Mouse (Mus musculus) lung, postnatal 14 days (tissue): ENCODE data around the gene Sod1.
A peak's percentile ranks its signal among the peaks of the same experiment; 100 is the strongest.

Source experiments
- DNase-seq: peaks from one replicate; pipeline ENCODE4 v3.0.0; 2021

Sod1 gene

GRCm38 (mm10) chr16:90220026-90220891 is at the start of gene Sod1:
Gene Sod1, plus strand, starts transcription at chr16:90220754.
- DNase-seq = peak; percentile 99

- DNase-seq = no peak
Observed at GRCm38 (mm10) chr16:90171416-90171815, 49.1 kb upstream of the Sod1 start.

- no peak for DNase-seq
Observed at GRCm38 (mm10) chr16:90176472-90176871, 44.1 kb upstream of the Sod1 start.

- no peak for DNase-seq
Observed at GRCm38 (mm10) chr16:90177425-90177824, 43.1 kb upstream of the Sod1 start.

DNA sequence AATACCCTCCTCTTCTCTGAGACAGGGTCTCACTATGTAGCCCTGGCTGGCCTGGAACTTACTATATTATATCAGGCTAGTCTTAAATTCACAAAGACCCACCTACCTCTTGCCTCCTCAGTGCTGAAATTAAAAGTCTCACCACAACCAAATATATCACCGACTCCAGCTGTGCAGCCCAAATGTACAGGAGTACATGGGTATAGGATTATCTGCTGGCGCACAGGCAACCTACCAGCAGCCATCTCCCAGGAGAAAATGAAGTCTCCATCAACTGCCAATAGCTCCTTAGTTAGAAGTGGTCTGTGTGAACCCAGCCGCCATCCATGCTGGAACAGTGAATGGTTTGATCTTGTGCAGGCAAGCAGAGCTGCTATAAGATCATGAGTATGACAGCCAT is 42.1 kb upstream of the Sod1 start:
- DNase-seq = no peak

DNA sequence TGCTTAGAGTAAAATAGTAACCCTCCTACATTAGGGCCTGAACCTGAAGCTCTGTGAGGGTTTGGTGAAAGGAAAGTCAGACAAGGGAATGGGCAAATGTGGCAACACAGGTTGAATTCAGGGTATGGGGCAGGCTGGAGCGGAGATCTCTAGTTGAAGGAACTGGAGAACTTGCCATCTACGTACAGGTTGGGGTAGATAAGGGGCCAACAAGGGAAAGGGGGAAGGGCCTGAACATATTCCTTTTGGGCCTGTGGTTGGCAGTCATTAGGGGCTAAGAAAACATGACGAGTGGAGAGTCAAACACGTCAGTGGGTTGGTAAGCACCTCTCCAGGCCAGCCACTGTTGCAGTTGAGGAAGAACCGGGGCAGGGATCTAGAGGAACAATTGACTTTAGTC is 40.7 kb upstream of the Sod1 start:
- no peak for DNase-seq

DNA sequence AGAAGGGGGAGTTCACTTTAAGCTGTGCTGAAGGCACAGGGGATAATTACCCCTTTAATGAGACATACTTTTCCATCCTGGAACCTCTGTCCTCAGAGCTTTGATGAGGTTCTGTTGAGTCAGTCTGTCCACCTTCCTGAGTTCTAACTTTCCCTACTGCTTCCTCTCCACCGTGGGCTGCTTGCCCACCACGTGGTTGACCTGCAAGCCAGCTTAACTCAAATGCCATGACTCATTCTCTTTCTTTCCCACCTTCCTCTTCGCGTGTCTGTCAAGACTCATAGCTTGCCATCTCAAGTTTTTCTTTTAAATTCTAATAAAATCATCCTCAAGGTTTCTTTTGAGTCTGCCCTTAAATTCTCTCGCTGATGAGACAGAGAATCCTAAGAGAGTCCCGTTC is 39.6 kb upstream of the Sod1 start:
- no peak for DNase-seq

- DNase-seq = no peak
Observed at GRCm38 (mm10) chr16:90181673-90182072, 38.9 kb upstream of the Sod1 start.

DNA sequence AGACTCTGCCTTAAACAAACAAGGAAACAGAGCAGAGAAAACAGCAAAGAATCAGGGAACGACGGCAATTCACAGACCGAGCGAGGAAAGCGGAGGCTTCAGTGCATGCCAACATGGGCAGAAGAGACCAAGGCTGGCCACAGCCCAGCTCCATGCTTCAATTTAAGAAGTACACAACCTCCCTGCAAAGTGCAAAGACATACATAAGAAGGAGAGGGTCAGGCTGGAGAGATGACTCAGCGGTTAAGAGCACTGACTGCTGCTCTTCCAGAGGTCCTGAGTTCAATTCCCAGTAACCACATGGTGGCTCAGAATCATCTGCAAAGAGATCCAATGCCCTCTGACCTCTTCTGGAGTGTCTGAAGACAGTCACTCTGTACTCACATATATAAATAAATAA is 36.4 kb upstream of the Sod1 start:
- no peak for DNase-seq

- peak; percentile 88 for DNase-seq
Observed at GRCm38 (mm10) chr16:90185928-90186588, 34.5 kb upstream of the Sod1 start.

- peak; percentile 64 for DNase-seq
Observed at GRCm38 (mm10) chr16:90187453-90187852, 33.1 kb upstream of the Sod1 start.

GRCm38 (mm10) chr16:90191289-90191688 is 29.3 kb upstream of the Sod1 start:
- no peak for DNase-seq

GRCm38 (mm10) chr16:90193719-90194118 is 26.8 kb upstream of the Sod1 start:
- no peak for DNase-seq

GRCm38 (mm10) chr16:90196688-90197240 is 23.8 kb upstream of the Sod1 start:
- DNase-seq = no peak

DNA sequence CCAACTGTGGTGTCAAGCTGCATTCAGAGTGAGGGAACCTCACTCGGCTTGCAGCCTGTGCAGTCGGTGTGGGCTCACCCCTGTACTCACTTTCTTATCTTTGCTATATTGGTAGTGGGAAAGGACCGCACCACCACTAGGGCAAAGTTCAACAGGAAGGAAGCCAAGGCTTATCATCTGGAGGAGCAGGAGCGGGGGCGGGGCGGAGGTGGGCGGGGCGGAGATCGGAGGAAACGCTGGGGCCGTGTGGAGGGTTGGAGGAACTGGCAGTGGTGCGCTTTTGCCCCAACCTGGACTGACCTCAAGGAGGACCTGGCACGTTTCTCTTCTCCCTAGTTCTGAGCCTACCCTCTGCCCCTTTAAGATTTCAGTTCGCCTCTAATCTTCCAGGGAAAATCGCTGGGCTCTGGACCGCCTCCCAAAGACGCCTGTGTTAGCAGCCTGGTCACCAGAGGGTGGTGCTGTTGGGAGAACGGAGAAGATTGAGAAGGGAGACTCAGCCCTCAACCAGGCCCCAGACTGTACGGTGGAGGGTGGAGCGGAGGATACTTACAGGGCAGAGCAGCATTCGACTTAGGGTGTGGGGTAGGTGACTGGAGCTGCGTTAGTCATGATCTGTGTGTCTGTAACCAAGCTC is 23.1 kb upstream of the Sod1 start:
- peak; percentile 82 for DNase-seq

DNA sequence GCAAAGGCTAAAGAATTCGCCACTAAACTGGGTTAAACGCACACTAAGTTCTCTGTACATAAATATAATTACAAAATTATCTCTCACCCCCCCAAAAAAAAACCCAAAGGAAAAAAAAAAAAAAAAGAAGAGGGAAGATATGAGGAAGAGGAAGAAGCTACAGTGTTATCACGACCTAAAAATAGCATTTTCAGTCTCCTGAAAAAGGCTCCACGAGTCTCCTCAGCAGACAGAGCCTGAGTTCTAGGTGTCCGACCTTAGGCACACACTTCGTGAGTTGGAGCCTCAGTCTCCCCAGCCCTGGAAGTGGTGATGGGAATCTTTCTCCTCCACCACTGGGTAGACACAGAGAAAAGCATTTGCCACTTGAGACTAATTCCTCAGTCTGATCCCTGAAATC is 21.9 kb upstream of the Sod1 start:
- no peak for DNase-seq

- DNase-seq = no peak
Observed at GRCm38 (mm10) chr16:90199174-90199573, 21.4 kb upstream of the Sod1 start.

DNA sequence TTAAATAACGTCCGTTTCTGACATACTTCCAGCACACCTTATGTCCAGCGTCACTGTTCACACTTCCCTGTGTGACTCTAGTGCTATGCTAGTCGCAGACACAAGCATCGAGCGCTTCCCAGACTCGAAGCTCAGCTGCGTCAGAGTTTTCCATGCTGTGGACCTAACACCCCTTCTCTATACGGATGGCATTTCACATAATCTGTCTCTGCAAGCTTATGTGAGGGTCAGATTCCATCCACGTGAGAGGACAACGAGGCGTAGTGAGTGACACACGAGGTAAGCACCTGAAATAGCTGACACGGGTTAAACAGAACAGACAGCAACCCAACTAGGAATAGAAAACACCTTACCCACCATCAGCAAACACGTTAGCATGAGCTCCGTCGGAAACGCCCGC is 18.4 kb upstream of the Sod1 start:
- DNase-seq = no peak

- DNase-seq = peak; percentile 61
Observed at GRCm38 (mm10) chr16:90203226-90203962, 17.2 kb upstream of the Sod1 start.

GRCm38 (mm10) chr16:90204868-90205267 is 15.7 kb upstream of the Sod1 start:
- DNase-seq = no peak

DNA sequence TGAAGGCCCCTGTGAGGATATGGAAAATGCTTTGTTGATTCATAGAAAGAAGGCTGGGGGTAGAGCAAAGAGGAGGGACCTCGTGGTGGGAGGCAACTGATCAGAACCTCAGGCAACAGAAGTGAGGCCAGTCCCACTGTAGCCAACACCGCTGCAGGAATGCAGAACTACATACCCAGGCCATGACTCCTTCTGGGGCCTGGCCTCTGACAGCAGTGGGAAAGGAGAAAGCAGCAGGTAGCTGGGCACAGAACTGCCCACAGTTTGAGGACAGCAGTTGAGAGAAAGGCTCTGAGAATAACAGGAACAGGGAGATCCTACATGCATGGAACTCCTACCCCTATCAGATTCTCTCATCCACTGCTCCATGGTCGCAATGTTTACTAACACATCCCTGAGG is 11.6 kb upstream of the Sod1 start:
- no peak for DNase-seq

DNA sequence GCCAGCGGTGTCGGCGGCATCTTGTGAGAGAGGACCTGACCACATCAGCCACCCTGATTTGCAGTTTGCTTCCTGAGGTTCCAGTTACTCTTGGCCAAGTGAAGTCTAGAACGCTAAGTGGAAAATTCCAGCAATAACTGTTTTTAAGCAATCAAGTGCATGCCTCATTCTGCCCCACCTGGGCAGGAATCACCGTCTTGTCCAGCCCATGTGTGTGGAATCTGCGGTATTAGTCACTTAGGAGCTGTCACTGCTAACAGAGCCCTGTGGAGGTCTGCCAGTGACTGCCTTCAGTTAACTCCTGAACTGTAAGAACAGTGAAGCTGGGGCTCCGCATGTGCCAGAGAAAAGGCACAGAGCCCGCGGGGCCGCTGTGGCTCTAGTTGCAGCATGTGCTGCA is 9.8 kb upstream of the Sod1 start:
- DNase-seq = peak; percentile 28

GRCm38 (mm10) chr16:90211767-90212166 is 8.8 kb upstream of the Sod1 start:
- no peak for DNase-seq
